Mouse (Mus musculus) cerebellum, adult 2 months (tissue): ENCODE data around the gene Maz.

Experiments
- CTCF ChIP-seq: fragments of 200-500 bp; IDR thresholded peaks from 2 replicates; pipeline ENCODE4 v1.5.1; 2011; ENCODE audit warnings: low read depth, mild to moderate bottlenecking, control low read depth, low read length, moderate library complexity, borderline replicate concordance; ENCODE audit not compliant: insufficient read depth
- POLR2A ChIP-seq: fragments of 200-500 bp; IDR thresholded peaks from 2 replicates; pipeline ENCODE4 v1.6.1; 2011; ENCODE audit warnings: low read length, control low read depth, borderline replicate concordance; ENCODE audit not compliant: insufficient read depth

DNA sequence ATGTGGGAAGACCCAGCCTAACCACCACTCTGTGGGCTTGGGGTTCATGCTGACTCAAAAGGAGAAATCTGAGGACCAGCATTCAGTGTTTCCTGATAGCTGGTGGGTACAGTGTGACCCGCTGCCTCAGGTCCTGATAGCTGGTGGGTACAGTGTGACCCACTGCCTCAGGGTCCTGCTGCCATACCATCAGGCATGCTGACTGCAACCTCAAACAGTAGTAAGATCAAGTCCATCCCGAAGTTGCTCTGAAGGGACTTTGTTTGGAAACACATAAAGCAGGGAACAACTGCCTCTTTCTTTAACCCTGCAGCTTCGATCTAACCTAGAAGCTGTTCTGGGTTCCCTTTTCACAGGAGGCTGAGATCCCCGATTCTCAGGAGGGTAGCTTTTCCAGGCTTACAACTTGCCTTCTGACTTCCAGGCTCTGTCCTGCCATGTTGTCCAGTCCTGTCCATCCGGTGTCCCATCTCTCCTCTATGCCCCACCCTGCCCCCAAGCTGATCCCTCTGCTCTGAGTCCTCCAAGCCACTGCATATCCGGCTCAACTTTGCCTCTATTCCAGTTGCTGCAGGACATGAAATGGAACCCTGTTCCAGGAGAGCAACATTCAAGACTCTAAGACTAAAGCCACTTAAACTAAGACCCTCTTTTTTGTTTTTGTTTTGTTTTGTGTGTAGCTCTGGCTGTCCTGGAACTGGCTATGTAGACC, 19.4 kb downstream of the Maz start:
- TF ChIP-seq CTCF (no peak), POLR2A (no peak)
